Mouse (Mus musculus) heart, postnatal 25 days (tissue): Measurements from ENCODE around the gene Pms2. TPM values are rescaled to one million over a fixed set of nuclear protein-coding genes. Genes with fewer than 3 reads are reported as not detected.

Experiments used
- DNase-seq: peaks from one replicate; pipeline ENCODE4 v3.0.0; 2022; ENCODE audit warnings: low spot score
- intact Hi-C: fragments of 180-260 bp; cut with DNase I; formaldehyde crosslinking; loops from one replicate; pipeline ENCODE4 v1.15.1; 2025
- total RNA-seq, 2 experiments: library from RNA; stranded (reverse); gene quantifications; 2 replicates each; pipeline ENCODE4 v1.2.3; 2021

The Pms2 gene
- total RNA-seq, 2 experiments from 2014 or later: 3.8 to 3.9 TPM

- no peak for DNase-seq
- intact Hi-C loops: no loop called here
Observed at GRCm38 (mm10) chr5:143980858-143981257, 71.1 kb downstream of the Pms2 start.

GRCm38 (mm10) chr5:143982361-143982760 lies 72.6 kb downstream of the Pms2 start:
- no peak for DNase-seq
- intact Hi-C loops: no loop called here

Other genes starting within 250 kb of the Pms2 start
- gene Usp42, start 177.7 kb upstream of the Pms2 start, total RNA-seq: 1 to 10 TPM; 6.7 to 7.3 TPM
- gene Eif2ak1, start 92.2 kb upstream of the Pms2 start, total RNA-seq: 10 to 100 TPM; 18.2 TPM
- gene Ankrd61, start 12.3 kb upstream of the Pms2 start, total RNA-seq: not detected
- 10 to 100 TPM; 34.9 to 35.0 TPM for gene Aimp2, start 117 bp upstream of the Pms2 start, total RNA-seq
- not detected for gene Gm42421, start 18.2 kb downstream of the Pms2 start, total RNA-seq
- gene Rsph10b, start 23.1 kb downstream of the Pms2 start, total RNA-seq: under 1 TPM; 0.10 to 0.39 TPM
- gene Ccz1, start 104.9 kb downstream of the Pms2 start, total RNA-seq: 10 to 100 TPM; 25.0 to 26.0 TPM
- gene Ocm, start 116.7 kb downstream of the Pms2 start, total RNA-seq: not detected
- 10 to 100 TPM; 23.7 to 25.8 TPM for gene Lmtk2, start 190.5 kb downstream of the Pms2 start, total RNA-seq